Mouse (Mus musculus): Measurements from ENCODE around the gene Rps2. TPM values are rescaled to one million over a fixed set of nuclear protein-coding genes. Genes with fewer than 3 reads are reported as not detected.

Rps2 gene
- polyA plus RNA-seq, 1 experiment from 2014 or later, result 1,571 TPM

DNA sequence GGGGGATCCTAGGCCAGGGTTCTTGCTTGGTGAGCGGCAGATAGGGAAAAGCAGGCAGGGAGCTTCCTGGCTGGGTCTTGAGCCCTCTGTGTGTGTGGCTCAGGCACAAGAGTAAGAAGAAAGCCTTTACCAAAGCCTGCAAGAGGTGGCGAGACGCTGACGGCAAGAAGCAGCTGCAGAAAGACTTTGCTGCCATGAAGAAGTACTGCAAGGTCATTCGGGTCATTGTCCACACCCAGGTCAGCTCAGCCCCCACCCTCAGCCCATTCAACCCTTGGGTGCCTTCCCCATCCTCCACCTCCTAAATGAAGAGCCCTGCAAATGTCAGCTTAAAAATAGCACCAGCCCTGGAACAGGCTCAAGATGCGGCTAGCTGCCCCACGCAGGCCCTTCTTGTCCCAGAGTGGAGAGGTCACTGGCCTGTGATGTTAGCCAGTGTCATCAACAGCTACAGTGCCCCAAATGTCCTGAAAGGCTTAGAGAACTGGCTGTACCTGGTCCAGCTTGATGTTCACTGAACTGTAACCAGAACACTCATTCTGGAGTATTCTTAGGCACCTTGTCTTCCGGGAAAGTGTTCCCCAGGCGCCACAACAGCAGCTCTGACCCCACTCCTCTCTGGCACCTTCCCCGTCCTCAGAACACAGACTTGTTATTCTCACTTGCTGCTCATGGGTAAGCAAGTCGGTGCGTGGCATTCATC lies 14.5 kb downstream of the Rps2 start:
- 75% methylated on average over 12 of the region's 12 CpGs for WGBS
- Histone ChIP-seq H3K4me2 (ENCODE audit: low read depth, low read length) (no peak overlapping the region), H3K27ac (replicated peaks; ENCODE audit: low read depth, low read length) (no peak overlapping the region), H3K9ac (ENCODE audit: low read depth, low read length) (no peak overlapping the region), H3K27me3 (replicated peaks; ENCODE audit: control insufficient read depth, insufficient read depth, low read length) (no peaks in the 10 kb centered on the region), H3K4me3 (ENCODE audit: low read depth, low read length) (no peak overlapping the region), H3K9me3 (ENCODE audit: control insufficient read depth, low read length) (no peaks in the 10 kb centered on the region), H3K36me3 (ENCODE audit: control insufficient read depth, insufficient read depth, low read length) (no peaks in the 10 kb centered on the region), H3K4me1 (ENCODE audit: control insufficient read depth, insufficient read depth, low read length) (peaks cover 9% of the 10 kb centered on the region)
- DNase-seq (ENCODE audit: low spot score), result no peak
- ATAC-seq (ENCODE audit: low read depth), result no peak

GRCm38 (mm10) chr17:24733434-24734050 lies 15.6 kb downstream of the Rps2 start:
- ATAC-seq (ENCODE audit: low read depth) (no peak), DNase-seq (ENCODE audit: low spot score) (no peak)
- 86% methylated on average over 21 of the region's 21 CpGs for WGBS
- peaks cover 10% of the 10 kb centered on the region for H3K4me1 ChIP-seq (ENCODE audit: control insufficient read depth, insufficient read depth, low read length)
- H3K9me3 ChIP-seq (ENCODE audit: control insufficient read depth, low read length), result no peaks in the 10 kb centered on the region
- no peak overlapping the region for H3K27ac ChIP-seq (replicated peaks; ENCODE audit: low read depth, low read length)
- no peaks in the 10 kb centered on the region for H3K36me3 ChIP-seq (ENCODE audit: control insufficient read depth, insufficient read depth, low read length)
- no peaks in the 10 kb centered on the region for H3K27me3 ChIP-seq (replicated peaks; ENCODE audit: control insufficient read depth, insufficient read depth, low read length)
- H3K4me3 ChIP-seq (ENCODE audit: low read depth, low read length), result no peak overlapping the region
- H3K4me2 ChIP-seq (ENCODE audit: low read depth, low read length), result no peak overlapping the region
- H3K9ac ChIP-seq (ENCODE audit: low read depth, low read length), result no peak overlapping the region

GRCm38 (mm10) chr17:24734513-24734912 lies 16.6 kb downstream of the Rps2 start:
- Histone ChIP-seq H3K9ac (ENCODE audit: low read depth, low read length) (no peak overlapping the region), H3K27ac (replicated peaks; ENCODE audit: low read depth, low read length) (no peak overlapping the region), H3K4me1 (ENCODE audit: control insufficient read depth, insufficient read depth, low read length) (peaks cover 10% of the 10 kb centered on the region), H3K36me3 (ENCODE audit: control insufficient read depth, insufficient read depth, low read length) (no peaks in the 10 kb centered on the region), H3K4me2 (ENCODE audit: low read depth, low read length) (no peak overlapping the region), H3K4me3 (ENCODE audit: low read depth, low read length) (no peak overlapping the region), H3K9me3 (ENCODE audit: control insufficient read depth, low read length) (no peaks in the 10 kb centered on the region), H3K27me3 (replicated peaks; ENCODE audit: control insufficient read depth, insufficient read depth, low read length) (no peaks in the 10 kb centered on the region)
- WGBS, result 73% methylated on average over 1 of the region's 1 CpGs
- no peak for DNase-seq (ENCODE audit: low spot score)
- no peak for ATAC-seq (ENCODE audit: low read depth)

DNA sequence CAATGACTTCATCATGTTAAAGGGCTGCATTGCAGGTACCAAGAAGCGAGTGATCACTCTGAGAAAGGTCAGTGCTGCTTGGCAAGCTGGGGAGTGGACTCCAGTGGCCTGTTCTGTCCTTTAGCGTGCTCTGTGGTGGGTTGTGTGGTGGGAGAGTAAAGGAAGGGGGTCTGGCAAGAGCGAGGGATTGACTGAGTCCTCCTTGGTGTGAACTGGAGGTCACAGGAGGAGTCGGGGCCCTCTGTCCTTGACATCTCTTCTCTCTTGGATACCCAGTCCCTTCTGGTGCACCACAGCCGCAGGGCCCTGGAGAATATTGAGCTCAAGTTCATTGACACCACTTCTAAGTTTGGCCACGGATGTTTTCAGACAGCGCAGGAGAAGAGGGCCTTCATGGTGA lies 17.5 kb downstream of the Rps2 start:
- H3K4me1 ChIP-seq (ENCODE audit: control insufficient read depth, insufficient read depth, low read length), result peaks cover 10% of the 10 kb centered on the region
- 0 out of 2 replicates have a peak, but pooled peaks cover 3% of the 10 kb centered on the region for H3K36me3 ChIP-seq (ENCODE audit: control insufficient read depth, insufficient read depth, low read length)
- no peak overlapping the region for H3K4me3 ChIP-seq (ENCODE audit: low read depth, low read length)
- H3K27ac ChIP-seq (replicated peaks; ENCODE audit: low read depth, low read length), result no peak overlapping the region
- no peak overlapping the region for H3K9ac ChIP-seq (ENCODE audit: low read depth, low read length)
- DNase-seq (ENCODE audit: low spot score) (no peak), ATAC-seq (ENCODE audit: low read depth) (no peak)
- no peaks in the 10 kb centered on the region for H3K9me3 ChIP-seq (ENCODE audit: control insufficient read depth, low read length)
- no peaks in the 10 kb centered on the region for H3K27me3 ChIP-seq (replicated peaks; ENCODE audit: control insufficient read depth, insufficient read depth, low read length)
- H3K4me2 ChIP-seq (ENCODE audit: low read depth, low read length), result peak overlapping the region; percentile 90; the same call in 1 of the 2 replicates
- WGBS, result 90% methylated on average over 7 of the region's 7 CpGs

GRCm38 (mm10) chr17:24736330-24737051 lies 18.6 kb downstream of the Rps2 start, which contains the start of gene Msrb1:
Gene Msrb1, plus strand, starts transcription at chr17:24736642.
- peak; percentile 97 for ATAC-seq (ENCODE audit: low read depth)
- peak; percentile 100 for DNase-seq (ENCODE audit: low spot score)
- Histone ChIP-seq H3K27me3 (replicated peaks; ENCODE audit: control insufficient read depth, insufficient read depth, low read length) (no peaks in the 10 kb centered on the region), H3K27ac (replicated peaks; ENCODE audit: low read depth, low read length) (peak within 1 kb of the TSS; percentile 65; the same call in 1 of the 2 replicates), H3K9ac (ENCODE audit: low read depth, low read length) (peak within 1 kb of the TSS; percentile 66), H3K4me3 (ENCODE audit: low read depth, low read length) (peak within 1 kb of the TSS; percentile 61), H3K9me3 (ENCODE audit: control insufficient read depth, low read length) (no peaks in the 10 kb centered on the region), H3K4me1 (ENCODE audit: control insufficient read depth, insufficient read depth, low read length) (peaks cover 10% of the 10 kb centered on the region), H3K36me3 (ENCODE audit: control insufficient read depth, insufficient read depth, low read length) (0 out of 2 replicates have a peak, but pooled peaks cover 10% of the 10 kb centered on the region), H3K4me2 (ENCODE audit: low read depth, low read length) (peak within 1 kb of the TSS; percentile 90)
- WGBS, result 2% methylated on average over 27 of the region's 29 CpGs

- 0 out of 2 replicates have a peak, but pooled peaks cover 10% of the 10 kb centered on the region for H3K36me3 ChIP-seq (ENCODE audit: control insufficient read depth, insufficient read depth, low read length)
- H3K9ac ChIP-seq (ENCODE audit: low read depth, low read length), result peak overlapping the region; percentile 66
- H3K4me3 ChIP-seq (ENCODE audit: low read depth, low read length), result peak overlapping the region; percentile 61
- H3K4me1 ChIP-seq (ENCODE audit: control insufficient read depth, insufficient read depth, low read length), result peaks cover 10% of the 10 kb centered on the region
- no peak for ATAC-seq (ENCODE audit: low read depth)
- H3K27ac ChIP-seq (replicated peaks; ENCODE audit: low read depth, low read length), result no peak overlapping the region
- peak overlapping the region; percentile 90 for H3K4me2 ChIP-seq (ENCODE audit: low read depth, low read length)
- WGBS, result 21% methylated on average over 8 of the region's 8 CpGs
- no peaks in the 10 kb centered on the region for H3K9me3 ChIP-seq (ENCODE audit: control insufficient read depth, low read length)
- DNase-seq (ENCODE audit: low spot score), result no peak
- no peaks in the 10 kb centered on the region for H3K27me3 ChIP-seq (replicated peaks; ENCODE audit: control insufficient read depth, insufficient read depth, low read length)
These were observed 19.4 kb downstream of the Rps2 start for GRCm38 (mm10) chr17:24737135-24737810.

DNA sequence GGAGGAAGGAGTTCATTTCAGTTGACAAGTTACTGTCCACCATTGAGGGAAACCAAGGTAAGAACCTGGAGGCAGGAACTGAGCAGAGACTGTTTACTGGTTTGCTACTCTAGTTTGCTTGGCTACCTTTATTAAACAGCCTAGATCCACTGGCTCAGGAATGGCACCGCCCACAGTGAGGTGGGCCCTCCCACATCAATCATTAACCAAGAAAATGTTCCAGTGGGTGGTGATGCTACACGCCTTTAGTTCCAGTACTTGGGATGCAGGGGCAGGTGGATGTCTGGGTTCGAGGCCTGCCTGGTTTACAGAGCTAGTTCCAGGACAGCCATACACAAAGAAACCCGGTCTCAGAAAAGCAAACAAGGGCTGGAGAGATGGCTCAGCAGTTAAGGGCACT lies 20.3 kb downstream of the Rps2 start:
- WGBS, result 79% methylated on average over 4 of the region's 4 CpGs
- no peak overlapping the region for H3K4me3 ChIP-seq (ENCODE audit: low read depth, low read length)
- no peak overlapping the region for H3K9ac ChIP-seq (ENCODE audit: low read depth, low read length)
- H3K4me1 ChIP-seq (ENCODE audit: control insufficient read depth, insufficient read depth, low read length), result peaks cover 10% of the 10 kb centered on the region
- no peak for DNase-seq (ENCODE audit: low spot score)
- no peak overlapping the region for H3K4me2 ChIP-seq (ENCODE audit: low read depth, low read length)
- ATAC-seq (ENCODE audit: low read depth), result no peak
- no peaks in the 10 kb centered on the region for H3K9me3 ChIP-seq (ENCODE audit: control insufficient read depth, low read length)
- no peak overlapping the region for H3K27ac ChIP-seq (replicated peaks; ENCODE audit: low read depth, low read length)
- H3K36me3 ChIP-seq (ENCODE audit: control insufficient read depth, insufficient read depth, low read length), result 0 out of 2 replicates have a peak, but pooled peaks cover 10% of the 10 kb centered on the region
- H3K27me3 ChIP-seq (replicated peaks; ENCODE audit: control insufficient read depth, insufficient read depth, low read length), result no peaks in the 10 kb centered on the region

- Histone ChIP-seq H3K9ac (ENCODE audit: low read depth, low read length) (no peak overlapping the region), H3K4me1 (ENCODE audit: control insufficient read depth, insufficient read depth, low read length) (peaks cover 10% of the 10 kb centered on the region), H3K4me2 (ENCODE audit: low read depth, low read length) (no peak overlapping the region), H3K9me3 (ENCODE audit: control insufficient read depth, low read length) (no peaks in the 10 kb centered on the region), H3K27me3 (replicated peaks; ENCODE audit: control insufficient read depth, insufficient read depth, low read length) (no peaks in the 10 kb centered on the region), H3K4me3 (ENCODE audit: low read depth, low read length) (no peak overlapping the region), H3K27ac (replicated peaks; ENCODE audit: low read depth, low read length) (no peak overlapping the region), H3K36me3 (ENCODE audit: control insufficient read depth, insufficient read depth, low read length) (0 out of 2 replicates have a peak, but pooled peaks cover 10% of the 10 kb centered on the region)
- no peak for DNase-seq (ENCODE audit: low spot score)
- 80% methylated on average over 8 of the region's 8 CpGs for WGBS
- no peak for ATAC-seq (ENCODE audit: low read depth)
These were observed 22.0 kb downstream of the Rps2 start for GRCm38 (mm10) chr17:24739926-24740325.
